Mouse (Mus musculus) bone marrow, adult 2 months (tissue): Measurements from ENCODE around the gene Cog6.

Experiments used
- CTCF ChIP-seq: fragments of 200-500 bp; IDR thresholded peaks from 2 replicates; pipeline ENCODE4 v1.5.1; 2011; ENCODE audit warnings: low read length, control low read depth; ENCODE audit not compliant: control insufficient read depth, insufficient read depth
- POLR2A ChIP-seq: fragments of 200-500 bp; IDR thresholded peaks from 2 replicates; pipeline ENCODE4 v1.6.1; 2011; ENCODE audit warnings: low read depth, mild to moderate bottlenecking, control low read depth, low read length, borderline replicate concordance; ENCODE audit not compliant: control insufficient read depth

GRCm38 (mm10) chr3:52999016-52999744 lies 17.9 kb downstream of the Cog6 start:
- TF ChIP-seq CTCF (no peak), POLR2A (no peak)
